Mouse (Mus musculus): ENCODE measurements at regions not wholly inside any gene's neighbourhood (a gene's known extent, or its start where the extent isn't known, plus 50 kb on each side); places are given as distances from the start of the nearest gene placed in this dataset.
A peak's percentile ranks its signal among the peaks of the same experiment; 100 is the strongest.

- 51% methylated on average over 9 of the region's 9 CpGs for WGBS
- H3K4me1 ChIP-seq (ENCODE audit: control insufficient read depth, insufficient read depth, low read length), result peaks cover 6% of the 10 kb centered on the region; the same call in 1 of the 2 replicates
Observed at GRCm38 (mm10) chr13:44454136-44454535, 275.1 kb upstream of the Jarid2 start.

DNA sequence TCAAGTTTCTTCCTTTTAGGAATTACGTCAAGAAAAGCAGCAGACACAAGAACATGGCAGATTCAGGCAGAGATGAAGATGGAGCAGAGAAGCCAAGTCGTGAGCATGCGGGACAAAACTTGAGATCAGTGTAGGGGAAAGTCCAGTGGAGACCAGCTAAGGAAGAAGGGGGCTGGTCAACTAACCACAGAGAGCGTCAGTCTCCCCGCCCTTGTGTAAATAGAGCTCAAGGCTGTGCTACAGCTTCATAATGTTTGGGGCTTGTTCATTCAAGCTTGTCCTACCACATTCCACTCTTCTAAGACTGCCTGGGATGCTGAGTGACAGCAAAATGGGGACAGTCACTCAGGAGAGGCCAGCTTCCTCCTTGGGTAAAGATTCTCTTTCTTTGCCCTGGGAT, 274.1 kb upstream of the Jarid2 start:
- Histone ChIP-seq H3K4me2 (ENCODE audit: low read depth, low read length) (no peak overlapping the region), H3K9ac (ENCODE audit: low read depth, low read length) (no peak overlapping the region), H3K4me3 (ENCODE audit: low read length) (no peak overlapping the region), H3K36me3 (ENCODE audit: control insufficient read depth, insufficient read depth, low read length) (no peaks in the 10 kb centered on the region), H3K4me1 (ENCODE audit: control insufficient read depth, insufficient read depth, low read length) (0 out of 2 replicates have a peak, but pooled peaks cover 3% of the 10 kb centered on the region), H3K27me3 (replicated peaks; ENCODE audit: control insufficient read depth, insufficient read depth, low read length) (no peaks in the 10 kb centered on the region), H3K27ac (ENCODE audit: low read length) (no peak overlapping the region), H3K9me3 (ENCODE audit: control insufficient read depth, low read length) (no peaks in the 10 kb centered on the region)
- 58% methylated on average over 5 of the region's 5 CpGs for WGBS
- ATAC-seq, result peak; percentile 49

More at GRCm38 (mm10) chr13:44454136-44454535, 275.1 kb upstream of the Jarid2 start:
- no peak for ATAC-seq
- Histone ChIP-seq H3K27me3 (replicated peaks; ENCODE audit: control insufficient read depth, insufficient read depth, low read length) (no peaks in the 10 kb centered on the region), H3K4me3 (ENCODE audit: low read length) (no peak overlapping the region), H3K27ac (ENCODE audit: low read length) (no peak overlapping the region), H3K36me3 (ENCODE audit: control insufficient read depth, insufficient read depth, low read length) (no peaks in the 10 kb centered on the region), H3K9me3 (ENCODE audit: control insufficient read depth, low read length) (no peaks in the 10 kb centered on the region), H3K4me2 (ENCODE audit: low read depth, low read length) (no peak overlapping the region), H3K9ac (ENCODE audit: low read depth, low read length) (no peak overlapping the region)

GRCm38 (mm10) chr13:44458744-44459143, 270.5 kb upstream of the Jarid2 start:
- Histone ChIP-seq H3K36me3 (ENCODE audit: control insufficient read depth, insufficient read depth, low read length) (no peaks in the 10 kb centered on the region), H3K9me3 (ENCODE audit: control insufficient read depth, low read length) (no peaks in the 10 kb centered on the region), H3K27me3 (replicated peaks; ENCODE audit: control insufficient read depth, insufficient read depth, low read length) (no peaks in the 10 kb centered on the region), H3K4me1 (ENCODE audit: control insufficient read depth, insufficient read depth, low read length) (0 out of 2 replicates have a peak, but pooled peaks cover 3% of the 10 kb centered on the region), H3K9ac (ENCODE audit: low read depth, low read length) (no peak overlapping the region), H3K4me3 (ENCODE audit: low read length) (no peak overlapping the region), H3K27ac (ENCODE audit: low read length) (no peak overlapping the region), H3K4me2 (ENCODE audit: low read depth, low read length) (no peak overlapping the region)
- ATAC-seq, result no peak
- WGBS, result 83% methylated on average over 3 of the region's 3 CpGs

DNA sequence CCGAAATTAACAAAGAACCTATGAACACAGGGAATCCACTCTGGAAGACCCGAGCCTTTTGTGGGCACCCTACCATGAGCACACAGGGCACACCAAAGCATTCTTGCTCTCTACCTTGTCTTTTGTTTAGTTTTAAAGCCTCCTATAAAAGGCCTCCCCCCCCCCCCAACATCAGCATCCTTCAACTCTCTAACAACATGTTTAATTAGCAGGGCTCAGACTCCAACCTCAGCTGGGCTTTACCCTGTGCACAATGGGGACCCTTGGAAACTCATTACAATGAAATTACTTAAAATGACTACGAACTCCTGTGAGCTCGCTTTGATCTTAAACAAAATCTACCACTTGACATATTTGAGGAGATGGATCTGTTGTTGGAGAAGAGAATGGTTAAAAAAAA, 270.1 kb upstream of the Jarid2 start:
- Histone ChIP-seq H3K9ac (ENCODE audit: low read depth, low read length) (no peak overlapping the region), H3K9me3 (ENCODE audit: control insufficient read depth, low read length) (no peaks in the 10 kb centered on the region), H3K4me2 (ENCODE audit: low read depth, low read length) (no peak overlapping the region), H3K36me3 (ENCODE audit: control insufficient read depth, insufficient read depth, low read length) (no peaks in the 10 kb centered on the region), H3K4me3 (ENCODE audit: low read length) (no peak overlapping the region), H3K4me1 (ENCODE audit: control insufficient read depth, insufficient read depth, low read length) (0 out of 2 replicates have a peak, but pooled peaks cover 3% of the 10 kb centered on the region), H3K27me3 (replicated peaks; ENCODE audit: control insufficient read depth, insufficient read depth, low read length) (no peaks in the 10 kb centered on the region), H3K27ac (ENCODE audit: low read length) (no peak overlapping the region)
- 73% methylated on average over 4 of the region's 4 CpGs for WGBS
- no peak for ATAC-seq

DNA sequence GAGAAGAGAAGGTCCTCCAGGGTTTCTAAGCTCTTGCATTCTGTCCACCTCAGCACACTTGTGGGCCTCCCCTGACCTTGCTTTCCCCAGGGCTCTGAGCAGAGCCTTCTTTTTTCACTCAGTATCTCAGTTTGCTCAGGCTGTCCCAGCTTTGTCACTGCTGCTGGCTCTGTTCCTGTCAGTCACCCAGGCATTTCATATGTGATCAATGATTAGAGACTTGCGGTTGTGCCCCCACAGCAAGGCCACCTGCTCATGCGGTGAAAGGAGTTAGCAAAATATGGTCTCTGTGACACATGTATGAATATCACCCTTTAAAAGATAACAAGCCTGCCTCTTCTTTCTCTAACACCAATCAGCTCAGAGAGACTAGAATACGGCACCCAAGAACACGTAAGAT, 265.6 kb upstream of the Jarid2 start:
- H3K4me1 ChIP-seq (ENCODE audit: control insufficient read depth, insufficient read depth, low read length), result no peaks in the 10 kb centered on the region
- WGBS, result 97% methylated on average over 4 of the region's 4 CpGs
- no peak overlapping the region for H3K9ac ChIP-seq (ENCODE audit: low read depth, low read length)
- ATAC-seq, result no peak
- H3K36me3 ChIP-seq (ENCODE audit: control insufficient read depth, insufficient read depth, low read length), result no peaks in the 10 kb centered on the region
- H3K4me2 ChIP-seq (ENCODE audit: low read depth, low read length), result no peak overlapping the region
- no peaks in the 10 kb centered on the region for H3K9me3 ChIP-seq (ENCODE audit: control insufficient read depth, low read length)
- H3K27ac ChIP-seq (ENCODE audit: low read length), result no peak overlapping the region
- H3K27me3 ChIP-seq (replicated peaks; ENCODE audit: control insufficient read depth, insufficient read depth, low read length), result no peaks in the 10 kb centered on the region
- H3K4me3 ChIP-seq (ENCODE audit: low read length), result no peak overlapping the region

DNA sequence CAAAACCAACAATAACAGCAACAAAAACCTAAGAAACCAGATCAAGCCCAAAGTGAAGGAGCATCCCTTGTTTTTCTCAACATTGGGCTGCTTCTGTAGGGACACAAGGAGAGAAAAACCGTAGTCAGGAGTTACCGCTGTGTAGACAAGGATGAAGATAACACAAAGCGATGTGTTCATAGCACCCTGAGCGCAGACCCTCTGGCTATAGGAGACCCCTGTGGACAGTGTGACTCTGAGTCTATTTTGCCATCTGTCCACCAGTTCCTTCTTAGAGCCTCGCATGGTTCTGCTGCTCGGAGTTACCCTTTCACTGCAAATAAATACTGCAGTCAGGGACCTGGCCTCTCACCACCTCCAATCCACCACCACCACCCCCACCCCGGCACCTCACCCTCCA, 263.7 kb upstream of the Jarid2 start:
- Histone ChIP-seq H3K36me3 (ENCODE audit: control insufficient read depth, insufficient read depth, low read length) (no peaks in the 10 kb centered on the region), H3K27me3 (replicated peaks; ENCODE audit: control insufficient read depth, insufficient read depth, low read length) (no peaks in the 10 kb centered on the region), H3K4me1 (ENCODE audit: control insufficient read depth, insufficient read depth, low read length) (no peaks in the 10 kb centered on the region), H3K4me3 (ENCODE audit: low read length) (no peak overlapping the region), H3K9ac (ENCODE audit: low read depth, low read length) (no peak overlapping the region), H3K4me2 (ENCODE audit: low read depth, low read length) (no peak overlapping the region), H3K27ac (ENCODE audit: low read length) (no peak overlapping the region), H3K9me3 (ENCODE audit: control insufficient read depth, low read length) (no peaks in the 10 kb centered on the region)
- WGBS, result 68% methylated on average over 7 of the region's 7 CpGs
- no peak for ATAC-seq

- no peaks in the 10 kb centered on the region for H3K9me3 ChIP-seq (ENCODE audit: control insufficient read depth, low read length)
- no peak overlapping the region for H3K27ac ChIP-seq (ENCODE audit: low read length)
- H3K27me3 ChIP-seq (replicated peaks; ENCODE audit: control insufficient read depth, insufficient read depth, low read length), result no peaks in the 10 kb centered on the region
- no peak for ATAC-seq
- no peaks in the 10 kb centered on the region for H3K36me3 ChIP-seq (ENCODE audit: control insufficient read depth, insufficient read depth, low read length)
- no peaks in the 10 kb centered on the region for H3K4me1 ChIP-seq (ENCODE audit: control insufficient read depth, insufficient read depth, low read length)
- WGBS, result 70% methylated on average over 14 of the region's 14 CpGs
- no peak overlapping the region for H3K9ac ChIP-seq (ENCODE audit: low read depth, low read length)
- no peak overlapping the region for H3K4me2 ChIP-seq (ENCODE audit: low read depth, low read length)
- H3K4me3 ChIP-seq (ENCODE audit: low read length), result no peak overlapping the region
Observed at GRCm38 (mm10) chr13:44468963-44469674, 260.2 kb upstream of the Jarid2 start.

DNA sequence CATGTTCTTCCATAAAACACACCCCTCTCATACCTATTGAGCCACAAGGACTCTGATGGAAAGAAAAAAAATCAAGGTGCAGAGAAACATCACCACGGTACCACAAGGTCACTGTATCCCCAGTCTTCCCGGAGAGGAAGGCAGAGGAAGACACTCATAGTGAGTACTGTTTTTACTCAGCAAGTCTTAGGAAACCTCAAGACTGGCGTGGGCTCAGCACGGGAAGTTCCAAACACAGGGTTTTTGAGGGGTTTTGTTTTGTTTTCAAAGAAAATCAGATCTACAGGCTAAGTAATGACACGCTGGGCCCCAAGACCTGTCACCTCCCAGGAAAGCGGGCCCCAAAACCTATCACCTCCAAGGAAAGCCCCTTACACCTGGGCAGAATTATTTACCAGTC, 259.6 kb upstream of the Jarid2 start:
- 87% methylated on average over 6 of the region's 6 CpGs for WGBS
- H3K27ac ChIP-seq (ENCODE audit: low read length), result no peak overlapping the region

GRCm38 (mm10) chr13:44473200-44473599, 256.1 kb upstream of the Jarid2 start:
- Histone ChIP-seq H3K9me3 (ENCODE audit: control insufficient read depth, low read length) (no peaks in the 10 kb centered on the region), H3K27me3 (replicated peaks; ENCODE audit: control insufficient read depth, insufficient read depth, low read length) (no peaks in the 10 kb centered on the region), H3K36me3 (ENCODE audit: control insufficient read depth, insufficient read depth, low read length) (no peaks in the 10 kb centered on the region), H3K4me2 (ENCODE audit: low read depth, low read length) (no peak overlapping the region), H3K4me3 (ENCODE audit: low read length) (no peak overlapping the region), H3K27ac (ENCODE audit: low read length) (no peak overlapping the region), H3K9ac (ENCODE audit: low read depth, low read length) (no peak overlapping the region), H3K4me1 (ENCODE audit: control insufficient read depth, insufficient read depth, low read length) (0 out of 2 replicates have a peak, but pooled peaks cover 9% of the 10 kb centered on the region)
- ATAC-seq, result no peak
- WGBS, result 79% methylated on average over 6 of the region's 6 CpGs

More for the DNA sequence above, 259.6 kb upstream of the Jarid2 start:
- Histone ChIP-seq H3K9ac (ENCODE audit: low read depth, low read length) (no peak overlapping the region), H3K4me1 (ENCODE audit: control insufficient read depth, insufficient read depth, low read length) (no peaks in the 10 kb centered on the region), H3K36me3 (ENCODE audit: control insufficient read depth, insufficient read depth, low read length) (no peaks in the 10 kb centered on the region), H3K4me2 (ENCODE audit: low read depth, low read length) (no peak overlapping the region), H3K27me3 (replicated peaks; ENCODE audit: control insufficient read depth, insufficient read depth, low read length) (no peaks in the 10 kb centered on the region), H3K4me3 (ENCODE audit: low read length) (no peak overlapping the region), H3K9me3 (ENCODE audit: control insufficient read depth, low read length) (no peaks in the 10 kb centered on the region)
- ATAC-seq, result no peak

DNA sequence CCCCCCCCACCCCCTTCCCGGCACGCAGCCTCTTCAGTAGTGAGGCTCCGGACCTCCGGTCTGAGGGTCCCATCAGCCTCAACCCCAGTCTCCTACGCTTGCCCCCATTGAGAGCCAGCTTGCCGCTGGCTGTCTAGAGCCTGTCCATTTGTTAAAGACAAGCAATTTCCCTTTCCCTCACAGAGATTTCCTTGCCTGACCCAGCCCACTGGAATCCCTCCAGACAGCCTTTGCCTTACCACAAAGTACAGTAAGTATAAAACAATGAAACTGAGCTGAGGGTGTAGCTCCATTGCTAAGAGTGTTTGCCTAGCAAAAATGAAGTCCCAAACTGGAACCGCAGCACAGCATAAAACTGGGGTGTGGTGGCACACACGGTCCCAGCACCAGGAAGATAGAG, 252.4 kb upstream of the Jarid2 start:
- Histone ChIP-seq H3K9me3 (ENCODE audit: control insufficient read depth, low read length) (no peaks in the 10 kb centered on the region), H3K9ac (ENCODE audit: low read depth, low read length) (no peak overlapping the region), H3K27me3 (replicated peaks; ENCODE audit: control insufficient read depth, insufficient read depth, low read length) (no peaks in the 10 kb centered on the region), H3K4me1 (ENCODE audit: control insufficient read depth, insufficient read depth, low read length) (0 out of 2 replicates have a peak, but pooled peaks cover 9% of the 10 kb centered on the region), H3K4me3 (ENCODE audit: low read length) (no peak overlapping the region), H3K27ac (ENCODE audit: low read length) (no peak overlapping the region), H3K4me2 (ENCODE audit: low read depth, low read length) (no peak overlapping the region), H3K36me3 (ENCODE audit: control insufficient read depth, insufficient read depth, low read length) (no peaks in the 10 kb centered on the region)
- ATAC-seq, result peak; percentile 42; the same call in 1 of the 2 replicates
- WGBS, result 50% methylated on average over 8 of the region's 8 CpGs

All from intestine, embryonic 16.5 days (tissue).